Mouse (Mus musculus) cerebellum, adult 2 months (tissue): Measurements from ENCODE around the gene Rnd2.

Experiments used
- CTCF ChIP-seq: fragments of 200-500 bp; IDR thresholded peaks from 2 replicates; pipeline ENCODE4 v1.5.1; 2011; ENCODE audit warnings: low read depth, mild to moderate bottlenecking, control low read depth, low read length, moderate library complexity, borderline replicate concordance; ENCODE audit not compliant: insufficient read depth
- POLR2A ChIP-seq: fragments of 200-500 bp; IDR thresholded peaks from 2 replicates; pipeline ENCODE4 v1.6.1; 2011; ENCODE audit warnings: low read length, control low read depth, borderline replicate concordance; ENCODE audit not compliant: insufficient read depth

DNA sequence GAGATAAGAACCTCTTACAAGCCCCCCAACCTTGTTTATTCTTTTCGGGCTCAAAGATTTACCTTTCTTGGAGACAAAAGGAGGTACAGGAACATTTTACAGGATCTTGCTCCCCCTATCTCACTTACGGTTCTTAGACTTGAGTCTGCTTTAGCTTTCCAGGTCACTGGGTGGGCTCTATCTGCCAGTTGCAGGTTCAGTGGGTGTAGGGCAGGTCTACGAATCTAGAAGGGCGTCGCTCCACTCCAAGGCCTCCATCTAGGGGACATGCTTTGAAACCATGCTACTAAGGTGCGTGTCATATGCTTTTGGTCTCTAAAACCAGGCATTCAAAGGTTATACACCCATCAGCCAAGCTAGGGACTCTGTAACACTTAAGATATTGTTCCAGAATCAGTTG is 19.4 kb downstream of the Rnd2 start:
- no peak for TF ChIP-seq CTCF
- TF ChIP-seq POLR2A = no peak
